Mouse (Mus musculus) neural tube, embryonic 11.5 days (tissue): Measurements from ENCODE around the gene Gpatch2l. TPM values are rescaled to one million over a fixed set of nuclear protein-coding genes. Genes with fewer than 3 reads are reported as not detected.
A peak's percentile ranks its signal among the peaks of the same experiment; 100 is the strongest.

Experiments used
- ATAC-seq: fragments of 200-750 bp; cut with Nextera tagmentation; 2 replicates; pipeline ENCODE4 v1.8.0; 2017; ENCODE audit warnings: moderate number of reproducible peaks, mild to moderate bottlenecking, moderate TSS enrichment, moderate library complexity; ENCODE audit not compliant: insufficient read depth, low FRiP score, low TSS enrichment
- DNase-seq: peaks from one replicate; pipeline ENCODE4 v3.0.0-alpha.2; 2015; ENCODE audit warnings: low spot score
- H3K27ac ChIP-seq: fragments of 300-500 bp; sonication (generic); 2 replicates; pipeline ENCODE4 v1.5.1; 2014; ENCODE audit warnings: low read depth, mild to moderate bottlenecking, low read length
- H3K27me3 ChIP-seq: fragments of 300-500 bp; sonication (generic); 2 replicates; pipeline ENCODE4 v1.6.1; 2014; ENCODE audit warnings: mild to moderate bottlenecking, low read length, mixed read lengths; ENCODE audit not compliant: control insufficient read depth, insufficient read depth
- H3K36me3 ChIP-seq: fragments of 300-500 bp; sonication (generic); 2 replicates; pipeline ENCODE4 v1.6.1; 2014; ENCODE audit warnings: mild to moderate bottlenecking, low read length, moderate library complexity, mixed read lengths; ENCODE audit not compliant: control insufficient read depth, insufficient read depth
- H3K4me1 ChIP-seq: fragments of 300-500 bp; sonication (generic); 2 replicates; pipeline ENCODE4 v1.6.1; 2014; ENCODE audit warnings: low read length, mixed read lengths; ENCODE audit not compliant: control insufficient read depth, insufficient read depth
- H3K4me2 ChIP-seq: fragments of 300-500 bp; sonication (generic); 2 replicates; pipeline ENCODE4 v1.6.1; 2014; ENCODE audit warnings: low read depth, mild to moderate bottlenecking, moderate library complexity
- H3K4me3 ChIP-seq: fragments of 300-500 bp; sonication (generic); 2 replicates; pipeline ENCODE4 v1.5.1; 2014; ENCODE audit warnings: low read depth, low read length
- H3K9ac ChIP-seq: fragments of 300-500 bp; sonication (generic); 2 replicates; pipeline ENCODE4 v1.6.1; 2014; ENCODE audit warnings: mild to moderate bottlenecking, low read length
- H3K9me3 ChIP-seq: fragments of 300-500 bp; sonication (generic); 2 replicates; pipeline ENCODE4 v1.6.1; 2016; ENCODE audit warnings: low read length; ENCODE audit not compliant: control insufficient read depth
- WGBS: fragments of 180-500 bp; shearing (Covaris S2); extraction: QIAGEN DNeasy Blood & Tissue Kit; methylation state at CpG from one replicate; pipeline ENCODE4 v1.1.7; 2014; 5-methylcytosine and 5-hydroxymethylcytosine counted together
- polyA plus RNA-seq: library from polyadenylated mRNA; unstranded; fragments of >200 nt; fragmentation: Nextera tagmentation; extraction: Ambion mirVana; gene quantifications from 2 replicates; pipeline ENCODE4 v1.2.1, GENCODE M21; 2014

Gene Gpatch2l
- polyA plus RNA-seq, 1 experiment from 2014 or later: 21.9 TPM

DNA sequence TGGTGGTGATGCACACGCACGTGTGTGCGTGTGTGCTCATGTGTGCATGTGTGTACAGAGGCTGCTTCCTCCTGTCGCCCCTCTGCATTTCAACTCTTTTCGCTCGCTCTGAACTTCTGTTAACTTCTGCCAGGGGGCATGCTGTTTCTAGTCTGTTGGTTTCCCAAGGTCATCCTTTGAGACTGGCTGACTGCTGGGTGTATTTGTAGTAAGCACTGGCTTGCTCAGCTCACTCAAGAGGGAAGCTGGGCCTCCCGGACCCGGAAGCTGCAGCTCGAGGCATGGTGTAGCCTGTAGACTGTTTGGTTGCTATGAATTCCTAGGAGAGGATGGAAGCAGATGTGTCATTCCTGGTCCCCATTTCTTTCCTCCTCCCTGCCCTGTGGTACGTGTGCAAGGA lies 61.3 kb downstream of the Gpatch2l start:
- DNase-seq: no peak
- Histone ChIP-seq H3K4me1 (no peaks in the 10 kb centered on the region), H3K4me2 (no peak overlapping the region), H3K9ac (no peak overlapping the region), H3K36me3 (no peaks in the 10 kb centered on the region), H3K4me3 (no peak overlapping the region), H3K9me3 (no peaks in the 10 kb centered on the region), H3K27me3 (no peaks in the 10 kb centered on the region), H3K27ac (no peak overlapping the region)
- WGBS: 90% methylated on average over 10 of the region's 10 CpGs
- no peak for ATAC-seq

- H3K4me2 ChIP-seq: 0 out of 2 replicates have a peak overlapping the region, but pooled peaks have one; percentile 6
- no peaks in the 10 kb centered on the region for H3K4me1 ChIP-seq
- DNase-seq (no peak), ATAC-seq (no peak)
- H3K4me3 ChIP-seq: no peak overlapping the region
- no peaks in the 10 kb centered on the region for H3K9me3 ChIP-seq
- no peak overlapping the region for H3K27ac ChIP-seq
- no peaks in the 10 kb centered on the region for H3K36me3 ChIP-seq
- H3K27me3 ChIP-seq: no peaks in the 10 kb centered on the region
- no peak overlapping the region for H3K9ac ChIP-seq
- WGBS: 67% methylated on average over 7 of the region's 7 CpGs
These were observed 63.4 kb downstream of the Gpatch2l start for GRCm38 (mm10) chr12:86305045-86305444.

GRCm38 (mm10) chr12:86305635-86306243 lies 64.1 kb downstream of the Gpatch2l start:
- Histone ChIP-seq H3K9ac (no peak overlapping the region), H3K27me3 (no peaks in the 10 kb centered on the region), H3K4me2 (peak overlapping the region; percentile 6; the same call in 1 of the 2 replicates), H3K36me3 (no peaks in the 10 kb centered on the region), H3K9me3 (no peaks in the 10 kb centered on the region), H3K4me1 (no peaks in the 10 kb centered on the region), H3K4me3 (no peak overlapping the region), H3K27ac (no peak overlapping the region)
- 24% methylated on average over 15 of the region's 15 CpGs for WGBS
- ATAC-seq: no peak
- DNase-seq: peak; percentile 23

DNA sequence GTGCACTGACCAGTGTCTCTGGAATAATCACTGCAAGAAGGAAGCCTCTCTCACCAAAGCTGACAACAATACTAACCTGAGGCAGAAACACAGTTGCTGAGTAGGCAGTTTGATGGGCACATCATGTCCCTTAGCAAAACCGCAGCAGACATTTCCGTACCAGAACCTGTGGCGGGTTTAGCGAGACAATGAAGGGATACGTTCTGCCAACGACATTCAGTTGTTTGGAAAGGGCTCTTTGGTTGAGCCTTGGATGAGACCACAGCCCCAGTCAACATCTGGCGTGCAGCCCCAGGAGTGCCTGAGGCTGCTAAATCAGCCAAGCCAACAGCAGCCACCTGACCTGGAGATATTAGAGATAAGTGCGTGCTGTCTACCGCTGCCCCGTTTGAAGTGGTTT lies 67.8 kb downstream of the Gpatch2l start:
- ATAC-seq (no peak), DNase-seq (no peak)
- Histone ChIP-seq H3K36me3 (no peaks in the 10 kb centered on the region), H3K4me2 (no peak overlapping the region), H3K27me3 (no peaks in the 10 kb centered on the region), H3K9ac (no peak overlapping the region), H3K9me3 (no peaks in the 10 kb centered on the region), H3K27ac (no peak overlapping the region), H3K4me3 (no peak overlapping the region), H3K4me1 (no peaks in the 10 kb centered on the region)
- WGBS: 76% methylated on average over 10 of the region's 10 CpGs

DNA sequence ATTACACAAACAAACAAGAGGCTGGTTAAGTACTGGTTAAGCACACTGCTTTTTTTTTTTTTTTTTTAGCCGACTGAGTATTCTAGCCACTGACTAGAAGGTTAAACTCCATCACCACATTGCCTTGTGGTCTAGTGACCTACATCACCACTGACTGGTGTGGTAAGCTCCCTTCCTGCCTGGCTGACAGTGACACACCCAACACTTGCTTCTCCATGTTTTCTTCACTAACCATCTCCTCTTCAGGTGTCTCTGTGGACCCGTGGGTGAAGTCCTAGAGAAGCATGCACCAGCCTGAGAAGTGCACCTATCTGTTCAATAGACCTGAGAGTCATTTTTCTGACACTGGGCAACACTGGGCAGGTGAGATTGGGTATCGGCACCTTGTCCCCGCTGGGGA lies 68.2 kb downstream of the Gpatch2l start:
- Histone ChIP-seq H3K27me3 (no peaks in the 10 kb centered on the region), H3K27ac (no peak overlapping the region), H3K4me3 (no peak overlapping the region), H3K9ac (no peak overlapping the region), H3K36me3 (no peaks in the 10 kb centered on the region), H3K4me2 (no peak overlapping the region), H3K9me3 (no peaks in the 10 kb centered on the region), H3K4me1 (no peaks in the 10 kb centered on the region)
- no peak for DNase-seq
- WGBS: 87% methylated on average over 4 of the region's 4 CpGs
- no peak for ATAC-seq

DNA sequence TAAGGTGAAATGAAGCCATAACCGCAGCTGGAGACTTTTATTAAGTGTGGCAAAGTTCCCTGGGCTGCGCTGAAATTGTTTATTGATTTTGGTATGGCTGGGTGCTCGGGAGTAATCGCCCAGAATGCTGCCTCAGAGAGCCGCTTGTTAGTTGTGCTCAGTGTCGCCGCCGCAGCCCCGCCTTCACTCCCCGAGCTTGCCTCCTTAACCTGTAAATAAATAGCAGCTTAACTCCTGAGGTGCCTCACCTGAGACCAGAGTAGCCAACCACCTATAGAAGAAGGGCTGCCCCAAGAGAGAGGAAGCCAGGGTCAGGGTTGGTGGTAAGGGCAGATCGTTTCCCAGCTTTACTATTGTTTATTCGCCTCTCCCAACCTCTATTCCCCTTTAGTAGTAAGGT lies 79.0 kb downstream of the Gpatch2l start:
- no peaks in the 10 kb centered on the region for H3K36me3 ChIP-seq
- DNase-seq (no peak), ATAC-seq (no peak)
- H3K4me3 ChIP-seq: no peak overlapping the region
- peaks cover 4% of the 10 kb centered on the region; the same call in 1 of the 2 replicates for H3K4me1 ChIP-seq
- H3K9me3 ChIP-seq: no peaks in the 10 kb centered on the region
- H3K27ac ChIP-seq: no peak overlapping the region
- WGBS: 13% methylated on average over 12 of the region's 12 CpGs
- H3K4me2 ChIP-seq: no peak overlapping the region
- H3K9ac ChIP-seq: no peak overlapping the region
- no peaks in the 10 kb centered on the region for H3K27me3 ChIP-seq

- ATAC-seq (no peak), DNase-seq (no peak)
- H3K9ac ChIP-seq: no peak overlapping the region
- no peak overlapping the region for H3K27ac ChIP-seq
- no peaks in the 10 kb centered on the region; the same call in 1 of the 2 replicates for H3K27me3 ChIP-seq
- H3K4me1 ChIP-seq: peaks cover 4% of the 10 kb centered on the region; the same call in 1 of the 2 replicates
- no peak overlapping the region for H3K4me2 ChIP-seq
- H3K4me3 ChIP-seq: no peak overlapping the region
- WGBS: 4% methylated on average over 3 of the region's 3 CpGs
- no peaks in the 10 kb centered on the region for H3K9me3 ChIP-seq
- no peaks in the 10 kb centered on the region for H3K36me3 ChIP-seq
These were observed 82.6 kb downstream of the Gpatch2l start for GRCm38 (mm10) chr12:86324297-86324696.

DNA sequence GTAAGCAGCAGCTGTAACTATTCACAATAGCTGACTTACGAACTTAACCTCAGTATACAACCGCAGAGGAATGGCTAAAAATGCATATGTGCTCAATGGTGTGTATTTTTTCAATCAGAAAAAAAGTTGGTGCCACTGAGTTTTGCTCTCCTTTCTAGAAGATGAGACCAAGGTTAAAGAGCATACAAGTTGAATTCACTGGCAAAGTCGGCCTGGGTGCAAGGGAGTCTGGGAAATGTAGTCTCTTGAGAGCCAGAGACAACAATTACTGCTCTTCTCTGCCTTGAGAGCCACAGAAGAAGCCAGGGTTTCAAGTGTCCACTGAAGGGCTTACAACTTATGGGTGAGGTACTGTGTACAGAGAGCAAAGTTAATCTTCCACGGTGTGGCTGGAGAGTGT lies 88.2 kb downstream of the Gpatch2l start:
- no peaks in the 10 kb centered on the region for H3K36me3 ChIP-seq
- no peak overlapping the region for H3K4me3 ChIP-seq
- H3K9ac ChIP-seq: no peak overlapping the region
- H3K9me3 ChIP-seq: no peaks in the 10 kb centered on the region
- no peaks in the 10 kb centered on the region for H3K4me1 ChIP-seq
- ATAC-seq: no peak
- DNase-seq: no peak
- no peak overlapping the region for H3K4me2 ChIP-seq
- H3K27ac ChIP-seq: no peak overlapping the region
- no peaks in the 10 kb centered on the region; the same call in 1 of the 2 replicates for H3K27me3 ChIP-seq
- 59% methylated on average over 4 of the region's 4 CpGs for WGBS

- no peak overlapping the region for H3K4me2 ChIP-seq
- H3K27me3 ChIP-seq: no peaks in the 10 kb centered on the region; the same call in 1 of the 2 replicates
- H3K36me3 ChIP-seq: no peaks in the 10 kb centered on the region
- ATAC-seq (0 out of 2 replicates have a peak, but pooled peaks have one; percentile 23), DNase-seq (no peak)
- no peaks in the 10 kb centered on the region for H3K9me3 ChIP-seq
- no peak overlapping the region for H3K9ac ChIP-seq
- WGBS: 78% methylated on average over 9 of the region's 9 CpGs
- no peaks in the 10 kb centered on the region for H3K4me1 ChIP-seq
- no peak overlapping the region for H3K27ac ChIP-seq
- no peak overlapping the region for H3K4me3 ChIP-seq
These were observed 89.0 kb downstream of the Gpatch2l start for GRCm38 (mm10) chr12:86330684-86331083.
